In the genomic region with DNA sequence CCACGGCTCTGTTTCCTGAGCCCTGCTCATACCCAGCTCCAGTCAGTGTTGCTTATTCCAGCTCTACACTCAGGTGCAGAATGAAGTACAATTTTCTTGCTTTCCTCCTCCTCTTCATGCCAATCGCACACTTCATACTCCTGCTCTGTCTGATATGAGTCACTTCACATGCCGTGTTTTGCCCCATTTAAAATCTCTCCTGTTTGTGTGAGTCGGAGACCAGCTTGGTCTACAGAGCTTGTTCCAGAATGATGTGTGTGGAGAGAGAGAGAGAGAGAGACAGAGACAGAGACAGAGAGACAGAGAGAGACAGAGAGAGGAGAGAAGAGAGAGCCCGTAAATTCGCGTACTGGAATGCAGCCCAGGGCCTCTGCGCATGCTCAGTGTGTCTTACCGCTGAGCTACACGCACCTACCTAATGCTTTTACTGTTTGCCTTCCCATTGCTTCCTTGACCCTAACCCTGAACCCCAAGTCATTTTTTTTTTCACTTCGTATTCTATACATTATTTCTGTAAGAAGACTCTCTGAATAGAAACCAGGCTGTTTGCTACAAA, we compare ENCODE assay signal across 18 mouse cellular contexts. TPM values are rescaled to one million over a fixed set of nuclear protein-coding genes. Genes with fewer than 3 reads are reported as not detected.
DNase-seq lines count a peak whose midpoint lies in the region; ATAC-seq and TF ChIP-seq lines count a peak whose summit lies in the region.
"Had no signal": no experiment of that assay in that cellular context is flagged by ENCODE, and none has a peak within 500 bp of the region (broad histone marks: within the 10 kb centered on the region; RNA-seq: fewer than 3 reads in every experiment).

No protein-coding gene starts in this region.

- no peaks in the 10 kb centered on the region for H3K36me3 ChIP-seq in ES-Bruce4 (ENCODE audit: control insufficient read depth, insufficient read depth, low read length, poor library complexity, severe bottlenecking)
- H3K36me3 ChIP-seq in midbrain, embryonic 13.5 days: no peaks in the 10 kb centered on the region
- H3K36me3 ChIP-seq: embryonic facial prominence, embryonic 15.5 days; forebrain, embryonic 10.5 days; limb, embryonic 13.5 days; liver, embryonic 15.5 days; neural tube, embryonic 12.5 days had no signal

- peak; percentile 26 for ATAC-seq in Patski
- no peak for ATAC-seq in midbrain, embryonic 13.5 days
- ATAC-seq: intestine, postnatal 0 days; lung, postnatal 0 days had no signal

- POLR2A ChIA-PET in Patski (lab: Charles Lee): no interaction called here

- H3K4me1 ChIP-seq in ES-Bruce4 (ENCODE audit: control insufficient read depth, insufficient read depth, low read length): peaks cover 4% of the 10 kb centered on the region
- H3K4me1 ChIP-seq in midbrain, embryonic 13.5 days (replicated peaks): peaks cover 22% of the 10 kb centered on the region
- H3K4me1 ChIP-seq: embryonic facial prominence, embryonic 15.5 days; neural tube, embryonic 12.5 days had no signal

- H3K27ac ChIP-seq in layer of hippocampus, adult 2 months: peak overlapping the region; percentile 73; the same call in 1 of the 2 replicates
- peak overlapping the region; percentile 98 for H3K27ac ChIP-seq in ES-Bruce4 (ENCODE audit: insufficient read depth, low read length)
- no peak overlapping the region for H3K27ac ChIP-seq in midbrain, embryonic 13.5 days
- H3K27ac ChIP-seq: embryonic facial prominence, embryonic 15.5 days; forebrain, embryonic 10.5 days; kidney, postnatal 0 days; limb, embryonic 13.5 days; liver, embryonic 15.5 days; neural tube, embryonic 12.5 days had no signal

- no peak for DNase-seq in layer of hippocampus, adult 2 months (ENCODE audit: low spot score in 2 of 2)
- DNase-seq in layer of hippocampus, adult 8-10 months (ENCODE audit: low spot score in 2 of 2): no peak
- DNase-seq in Patski (ENCODE audit: low read depth, low spot score): no peak
- peak; percentile 41 to 52 for DNase-seq in cerebellum, postnatal 25 days
- no peak for DNase-seq in ovary, adult 18-20 months (ENCODE audit: low spot score)
- DNase-seq: gastrocnemius, postnatal 25 days; layer of hippocampus, adult 9-11 months had no signal

- 0 out of 2 replicates have a peak, but pooled peaks have one; percentile 7 for TF ChIP-seq EP300 in ES-Bruce4 (IDR thresholded peaks at IDR 0.05; ENCODE audit: insufficient read depth, low read depth, low read length)

- TF ChIP-seq CTCF in layer of hippocampus, adult 2 months (conservative IDR thresholded peaks at IDR 0.05): no peak
- no peak for TF ChIP-seq CTCF in ES-Bruce4 (IDR thresholded peaks at IDR 0.05; ENCODE audit: low read depth, low read length)
- TF ChIP-seq CTCF in Patski (IDR thresholded peaks at IDR 0.05): no peak

- CTCF ChIA-PET in Patski (lab: Charles Lee): interaction anchor here (1.0 to 1.3 kb wide), 2 partner anchors 17 to 32 kb away, joined by 3 read pairs; no protein-coding TSS in a partner anchor

- H3K9ac ChIP-seq in ES-Bruce4 (ENCODE audit: low read depth, poor library complexity, severe bottlenecking): peak overlapping the region; percentile 50
- H3K9ac ChIP-seq in midbrain, embryonic 13.5 days (replicated peaks): no peak overlapping the region
- H3K9ac ChIP-seq: embryonic facial prominence, embryonic 15.5 days; limb, embryonic 13.5 days; liver, embryonic 15.5 days; neural tube, embryonic 12.5 days had no signal

- H3K4me2 ChIP-seq in midbrain, embryonic 13.5 days (replicated peaks): no peak overlapping the region
- H3K4me2 ChIP-seq: embryonic facial prominence, embryonic 15.5 days; hindbrain, embryonic 14.5 days; limb, embryonic 13.5 days; liver, embryonic 15.5 days; neural tube, embryonic 12.5 days had no signal

- H3K4me3 ChIP-seq in layer of hippocampus, adult 2 months: no peak overlapping the region
- no peak overlapping the region; the same call in 1 of the 2 replicates for H3K4me3 ChIP-seq in ES-Bruce4 (ENCODE audit: low read depth, low read length)
- H3K4me3 ChIP-seq in midbrain, embryonic 13.5 days (replicated peaks): no peak overlapping the region
- H3K4me3 ChIP-seq: embryonic facial prominence, embryonic 15.5 days; forebrain, embryonic 10.5 days; limb, embryonic 13.5 days; liver, embryonic 15.5 days; neural tube, embryonic 12.5 days had no signal

- H3K27me3 ChIP-seq in ES-Bruce4 (ENCODE audit: control insufficient read depth, insufficient read depth, low read length, poor library complexity, severe bottlenecking): no peaks in the 10 kb centered on the region
- H3K27me3 ChIP-seq in Patski: no peaks in the 10 kb centered on the region
- H3K27me3 ChIP-seq in midbrain, embryonic 13.5 days: no peaks in the 10 kb centered on the region
- H3K27me3 ChIP-seq: embryonic facial prominence, embryonic 15.5 days; limb, embryonic 13.5 days; liver, embryonic 15.5 days; neural tube, embryonic 12.5 days had no signal

- in situ Hi-C loops in Patski (cut with MboI; ENCODE audit: low pct_unique_long_range_greater_than_20kb): no loop called here

- WGBS in midbrain, embryonic 13.5 days: 93% methylated on average over 11 of the region's 11 CpGs

- TF ChIP-seq POLR2A in ES-Bruce4 (IDR thresholded peaks at IDR 0.05; ENCODE audit: insufficient read depth, low read length): no peak

- H3K9me3 ChIP-seq in ES-Bruce4 (replicated peaks; ENCODE audit: control insufficient read depth, insufficient read depth, low read length, poor library complexity, severe bottlenecking): no peaks in the 10 kb centered on the region
- no peaks in the 10 kb centered on the region for H3K9me3 ChIP-seq in midbrain, embryonic 13.5 days
- H3K9me3 ChIP-seq: embryonic facial prominence, embryonic 15.5 days; forebrain, embryonic 10.5 days; limb, embryonic 13.5 days; liver, embryonic 15.5 days; neural tube, embryonic 12.5 days had no signal

RNA-seq across cellular contexts. Expression of a gene that starts 30.6 kb away (rescaled TPM):
- total RNA-seq in layer of hippocampus, adult 2 months (2021): 100 to 1,000 TPM; 104 to 109 TPM
- 100 to 1,000 TPM in 2 of 4 experiments, 10 to 100 TPM in 2; 89.0 to 124 (median 100) TPM for total RNA-seq in layer of hippocampus, adult 8-10 months (2022)
- polyA plus RNA-seq in ES-Bruce4 (2011; ENCODE audit: insufficient read depth, insufficient read length, low read depth, missing spikeins): 1,494 and 1,686 TPM in 2 replicates
- polyA plus RNA-seq in Patski (2021): 0.19 TPM
- polyA plus RNA-seq in midbrain, embryonic 13.5 days (2015; fragmentation: Nextera tagmentation; extraction: Ambion mirVana): 15.9 TPM in 2 replicates

RNA-seq across cellular contexts. Expression of a gene that starts 48.9 kb away (rescaled TPM):
- total RNA-seq in layer of hippocampus, adult 2 months (2021): 10 to 100 TPM; 28.8 to 30.7 TPM
- total RNA-seq in layer of hippocampus, adult 8-10 months (2022): 10 to 100 TPM; 26.8 to 29.2 (median 27.8) TPM
- 10.9 and 11.6 TPM in 2 replicates for polyA plus RNA-seq in ES-Bruce4 (2011; ENCODE audit: insufficient read depth, insufficient read length, low read depth, missing spikeins)
- 19.6 TPM for polyA plus RNA-seq in Patski (2021)
- polyA plus RNA-seq in midbrain, embryonic 13.5 days (2015; fragmentation: Nextera tagmentation; extraction: Ambion mirVana): 4.9 and 6.2 TPM in 2 replicates

Comparison
In these comparisons a context has a peak if more than half of its experiments do, and no peak if none do; other contexts are left out.
1. DNase-seq: peak in cerebellum, postnatal 25 days (2 of 2); none in layer of hippocampus, adult 2 months (0 of 2), layer of hippocampus, adult 8-10 months (0 of 2), Patski (single experiment) and ovary, adult 18-20 months (single experiment).
2. RNA of a gene that starts 30.6 kb away (polyA plus RNA-seq): 1,494 to 1,686 TPM in ES-Bruce4; 15.9 TPM in midbrain, embryonic 13.5 days and 0.19 TPM in Patski (single experiment); every median in the first group is over 10 times any median in the second.